Mouse (Mus musculus): ENCODE results near the gene Gpr1.
"Not testable (repeated sequence)": the region's sequence is repeated elsewhere in the genome, so short reads cannot be mapped to it uniquely, and the experiment has no call there.

The Gpr1 gene

DNA sequence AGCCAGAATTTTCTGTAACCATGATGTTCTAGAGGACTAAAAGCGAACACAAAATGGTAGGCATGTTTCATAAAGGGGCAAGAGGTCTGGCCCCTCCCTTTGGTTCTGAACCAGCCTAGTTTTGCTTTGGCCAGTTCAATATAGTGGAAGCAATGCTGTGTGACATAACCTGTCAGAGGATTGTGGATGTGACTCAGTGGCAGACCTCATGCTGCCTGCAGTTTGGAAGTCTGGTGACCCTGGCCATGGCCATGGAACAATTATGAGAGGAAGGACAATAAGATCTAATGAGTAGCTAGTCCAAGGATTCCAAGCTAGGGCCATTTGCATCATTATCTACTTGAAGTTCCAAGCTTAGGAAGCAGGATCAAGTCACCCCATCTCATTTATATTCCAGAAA, 32.9 kb downstream of the Gpr1 start:
- DNase-seq (ENCODE audit: inconsistent age in 2 of 2, low spot score in 1 of 2): peak in 1 of 2 experiments; percentile 68

GRCm38 (mm10) chr1:63181019-63181418, 33.3 kb downstream of the Gpr1 start:
- peak; percentile 91 to 97 for DNase-seq (ENCODE audit: inconsistent age in 2 of 2, low spot score in 1 of 2)

- DNase-seq (ENCODE audit: inconsistent age in 2 of 2, low spot score in 1 of 2): not testable (repeated sequence)
Observed at GRCm38 (mm10) chr1:63180575-63180974, 33.8 kb downstream of the Gpr1 start.

DNA sequence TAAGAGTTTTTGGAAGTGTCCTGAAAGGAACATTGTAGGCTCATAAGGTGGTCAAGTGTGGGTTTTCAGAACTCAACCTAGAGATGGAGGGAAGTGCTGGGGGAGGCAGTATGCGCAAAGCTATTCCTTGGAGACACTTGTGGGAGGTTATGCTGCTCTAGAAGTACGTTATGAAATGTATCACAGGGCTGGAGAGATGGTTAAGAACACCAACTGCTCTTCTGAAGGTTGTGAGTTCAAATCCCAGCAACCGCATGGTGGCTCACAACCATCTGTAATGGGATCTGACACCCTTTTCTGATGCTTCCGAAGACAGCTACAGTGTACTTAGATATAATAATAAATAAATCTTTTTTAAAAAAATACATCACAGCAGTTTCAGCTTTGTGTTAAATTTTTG, 34.2 kb downstream of the Gpr1 start:
- DNase-seq (ENCODE audit: inconsistent age in 2 of 2, low spot score in 1 of 2): no peak

- no peak for DNase-seq (ENCODE audit: inconsistent age in 2 of 2, low spot score in 1 of 2)
Observed at GRCm38 (mm10) chr1:63178308-63178707, 36.0 kb downstream of the Gpr1 start.

DNA sequence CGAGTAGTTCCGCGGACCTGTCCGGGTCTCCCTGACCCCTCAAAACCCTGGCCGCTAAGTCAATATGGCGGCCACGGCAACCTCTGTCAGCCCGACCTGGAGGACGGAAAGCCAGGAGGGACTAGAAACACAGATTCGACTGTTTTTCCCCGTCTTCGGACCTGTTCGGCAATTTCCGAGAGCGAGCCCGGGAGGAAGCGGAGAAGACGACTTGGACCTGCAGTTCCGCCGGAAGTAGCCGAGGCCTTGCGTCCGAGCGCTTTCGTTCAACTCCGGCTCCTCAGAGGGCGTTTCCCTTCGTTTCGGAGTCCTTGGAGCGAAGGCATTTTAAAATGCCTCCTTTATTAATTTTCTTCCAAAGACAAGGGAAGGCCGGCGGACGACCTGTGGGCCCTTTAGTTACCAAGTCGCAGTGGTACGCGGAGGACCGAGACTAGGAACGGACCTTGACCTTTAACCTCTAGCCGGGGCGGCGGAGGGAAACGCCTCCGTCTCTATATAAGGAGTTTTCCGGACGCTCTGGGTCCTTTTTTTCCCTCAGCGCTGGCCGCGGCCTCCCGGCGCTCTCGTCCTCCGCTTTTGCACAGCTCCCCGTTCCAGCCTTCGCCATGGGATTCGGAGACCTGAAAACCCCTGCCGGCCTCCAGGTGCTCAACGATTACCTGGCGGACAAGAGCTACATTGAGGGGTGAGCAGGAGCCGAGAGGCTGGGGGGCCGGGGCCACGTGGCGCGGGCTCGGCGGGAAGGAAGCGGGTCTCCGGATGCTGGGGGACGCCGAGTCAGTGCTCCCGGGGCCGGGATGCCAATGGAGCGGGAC, 37.5 kb downstream of the Gpr1 start, which contains the start of the genes Eef1b2 and Ndufs1:
Gene Eef1b2 (plus strand): TSS at position 222 of the 818 bp plus-strand sequence.
Gene Ndufs1 (minus strand): TSS at position 230 of the 818 bp plus-strand sequence.
- peak; percentile 98 to 99 for DNase-seq (ENCODE audit: inconsistent age in 2 of 2, low spot score in 1 of 2)

GRCm38 (mm10) chr1:63176259-63176603, 38.1 kb downstream of the Gpr1 start:
- DNase-seq (ENCODE audit: inconsistent age in 2 of 2, low spot score in 1 of 2): no peak

GRCm38 (mm10) chr1:63175853-63176252, 38.5 kb downstream of the Gpr1 start:
- DNase-seq (ENCODE audit: inconsistent age in 2 of 2, low spot score in 1 of 2): no peak

GRCm38 (mm10) chr1:63168638-63169037, 45.7 kb downstream of the Gpr1 start:
- DNase-seq (ENCODE audit: inconsistent age in 2 of 2, low spot score in 1 of 2): no peak

DNA sequence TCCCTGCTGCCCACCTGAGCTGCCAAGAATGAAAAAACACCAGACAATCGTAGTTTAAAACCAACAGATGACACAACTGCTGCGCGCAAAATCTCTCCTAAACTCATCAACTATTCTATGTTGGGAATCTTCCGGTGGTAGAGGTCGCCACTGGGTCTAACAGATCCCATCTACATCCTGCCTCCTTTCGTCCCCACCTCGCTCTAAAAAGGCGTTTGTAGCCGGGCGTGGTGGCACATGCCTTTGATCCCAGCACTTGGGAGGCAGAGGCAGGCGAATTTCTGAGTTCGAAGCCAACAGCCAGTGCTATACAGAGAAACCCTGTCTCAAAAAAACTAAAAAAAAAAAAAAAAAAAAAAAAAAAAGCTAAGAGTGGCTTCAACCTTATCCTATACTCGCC, 74.1 kb downstream of the Gpr1 start:
- DNase-seq (ENCODE audit: inconsistent age in 2 of 2, low spot score in 1 of 2): no peak

- DNase-seq (ENCODE audit: inconsistent age in 2 of 2, low spot score in 1 of 2): not testable (repeated sequence)
Observed at GRCm38 (mm10) chr1:63138586-63138985, 75.8 kb downstream of the Gpr1 start.

DNA sequence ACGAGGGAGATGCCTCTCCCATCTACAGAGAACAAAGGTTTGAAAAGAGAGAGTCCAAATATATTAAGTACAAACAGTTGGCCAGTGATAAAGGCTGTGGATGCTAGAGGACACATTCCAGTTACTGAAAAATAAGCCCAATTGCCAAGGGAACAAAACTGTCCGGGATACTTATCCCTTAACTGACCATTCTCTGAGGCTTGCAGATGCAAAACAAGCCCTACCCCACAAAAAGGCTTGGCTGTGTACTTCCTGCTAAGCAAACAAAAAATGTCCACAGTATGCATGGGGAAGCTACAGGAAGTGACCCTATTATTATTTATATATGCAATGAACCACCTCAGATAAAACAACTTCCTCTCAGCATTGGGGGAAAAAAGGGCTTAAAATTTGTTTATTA, 76.4 kb downstream of the Gpr1 start:
- no peak for DNase-seq (ENCODE audit: inconsistent age in 2 of 2, low spot score in 1 of 2)

- no peak for DNase-seq (ENCODE audit: inconsistent age in 2 of 2, low spot score in 1 of 2)
Observed at GRCm38 (mm10) chr1:63134530-63134929, 79.8 kb downstream of the Gpr1 start.

Data from adrenal gland, adult (tissue).